Comparison of ENCODE assay signal across 10 mouse cellular contexts in genomic region chr4:135727817-135728216, GRCm38 (mm10). TPM values are rescaled to one million over a fixed set of nuclear protein-coding genes. Genes with fewer than 3 reads are reported as not detected.
DNase-seq lines count a peak whose midpoint lies in the region; ATAC-seq and TF ChIP-seq lines count a peak whose summit lies in the region.
"Had no signal": no experiment of that assay in that cellular context is flagged by ENCODE, and none has a peak within 500 bp of the region (broad histone marks: within the 10 kb centered on the region; RNA-seq: fewer than 3 reads in every experiment).

Il22ra1 (plus strand) TSS chr4:135728172.

- 41% methylated on average over 14 of the region's 14 CpGs for WGBS in embryonic facial prominence, embryonic 14.5 days
- 57% methylated on average over 14 of the region's 14 CpGs for WGBS in embryonic facial prominence, embryonic 10.5 days
- 9% methylated on average over 14 of the region's 14 CpGs for WGBS in lung, embryonic 14.5 days

- H3K79me2 ChIP-seq in MEL (ENCODE audit: control insufficient read depth, insufficient read depth, low read length, poor library complexity), result no peaks in the 10 kb centered on the region

- no peak for TF ChIP-seq POLR2A in MEL (IDR thresholded peaks at IDR 0.05; ENCODE audit: control insufficient read depth in 1 of 2, insufficient read depth in 1 of 2, low read depth in 1 of 2, low read length in 2 of 2, poor library complexity in 1 of 2)

- no peaks in the 10 kb centered on the region for H3K36me3 ChIP-seq in embryonic facial prominence, embryonic 14.5 days (ENCODE audit: control insufficient read depth, insufficient read depth, low read length)
- no peaks in the 10 kb centered on the region for H3K36me3 ChIP-seq in embryonic facial prominence, embryonic 10.5 days (replicated peaks)
- H3K36me3 ChIP-seq in MEL (ENCODE audit: control insufficient read depth in 1 of 2, insufficient read depth in 2 of 2, low read length in 2 of 2), result no peaks in the 10 kb centered on the region
- H3K36me3 ChIP-seq in lung, embryonic 14.5 days (ENCODE audit: insufficient read depth), result no peaks in the 10 kb centered on the region
- H3K36me3 ChIP-seq: midbrain, embryonic 15.5 days had no signal

- H3K4me1 ChIP-seq in embryonic facial prominence, embryonic 14.5 days (ENCODE audit: control insufficient read depth, insufficient read depth, low read length), result no peaks in the 10 kb centered on the region; the same call in 1 of the 2 replicates
- peaks cover 10% of the 10 kb centered on the region for H3K4me1 ChIP-seq in embryonic facial prominence, embryonic 10.5 days
- H3K4me1 ChIP-seq in MEL (ENCODE audit: control insufficient read depth in 1 of 2, insufficient read depth in 2 of 2, low read length in 2 of 2), result no peaks in the 10 kb centered on the region
- H3K4me1 ChIP-seq in lung, embryonic 14.5 days (ENCODE audit: insufficient read depth), result peaks cover 5% of the 10 kb centered on the region; the same call in 1 of the 2 replicates
- H3K4me1 ChIP-seq: midbrain, embryonic 15.5 days had no signal

- no peak within 1 kb of the TSS for H3K4me3 ChIP-seq in embryonic facial prominence, embryonic 14.5 days (ENCODE audit: low read depth, low read length)
- H3K4me3 ChIP-seq in embryonic facial prominence, embryonic 10.5 days, result no peak within 1 kb of the TSS
- peak within 1 kb of the TSS; percentile 22 to 46; a peak in 3 of 4 replicates for H3K4me3 ChIP-seq in MEL (ENCODE audit: control insufficient read depth in 1 of 2, insufficient read depth in 1 of 2, low read depth in 2 of 2, low read length in 2 of 2)
- peak within 1 kb of the TSS; percentile 10; the same call in 1 of the 2 replicates for H3K4me3 ChIP-seq in lung, embryonic 14.5 days (ENCODE audit: low read depth, low read length)
- H3K4me3 ChIP-seq: midbrain, embryonic 15.5 days had no signal

- DNase-seq in embryonic facial prominence, embryonic 14.5 days (ENCODE audit: low spot score), result peak; percentile 54
- no peak for DNase-seq in embryonic facial prominence, embryonic 10.5 days (ENCODE audit: low spot score)
- DNase-seq in MEL (ENCODE audit: low read depth, low spot score), result peak; percentile 22
- peak; percentile 95 for DNase-seq in kidney, adult 9 months
- DNase-seq in lung, embryonic 14.5 days, result peak; percentile 26
- DNase-seq in cerebellum, postnatal 10 days, result no peak
- DNase-seq in layer of hippocampus, adult 9-11 months, result no peak
- DNase-seq in layer of hippocampus, postnatal 25 days (ENCODE audit: extremely low spot score in 1 of 2, low spot score in 1 of 2), result no peak

- ATAC-seq in embryonic facial prominence, embryonic 14.5 days (ENCODE audit: low read depth), result peak; percentile 41; the same call in 1 of the 2 replicates
- 0 out of 2 replicates have a peak, but pooled peaks have one; percentile 24 for ATAC-seq in lung, embryonic 14.5 days (ENCODE audit: insufficient read depth)
- ATAC-seq: hindbrain, postnatal 0 days; midbrain, embryonic 15.5 days had no signal

- H3K27ac ChIP-seq in embryonic facial prominence, embryonic 14.5 days (replicated peaks; ENCODE audit: low read depth, low read length), result no peak within 1 kb of the TSS
- H3K27ac ChIP-seq in embryonic facial prominence, embryonic 10.5 days (replicated peaks), result no peak within 1 kb of the TSS
- no peak within 1 kb of the TSS for H3K27ac ChIP-seq in MEL (ENCODE audit: control insufficient read depth, low read depth, low read length)
- H3K27ac ChIP-seq in lung, embryonic 14.5 days (ENCODE audit: low read depth), result no peak within 1 kb of the TSS
- H3K27ac ChIP-seq: hindbrain, postnatal 0 days; midbrain, embryonic 15.5 days had no signal

- no peak within 1 kb of the TSS; the same call in 1 of the 2 replicates for H3K9ac ChIP-seq in embryonic facial prominence, embryonic 14.5 days (ENCODE audit: low read depth, low read length)
- peak within 1 kb of the TSS; percentile 42 for H3K9ac ChIP-seq in MEL (ENCODE audit: control insufficient read depth, low read depth, low read length, poor library complexity, severe bottlenecking)
- no peak within 1 kb of the TSS for H3K9ac ChIP-seq in lung, embryonic 14.5 days
- H3K9ac ChIP-seq: midbrain, embryonic 15.5 days had no signal

- H3K9me3 ChIP-seq in embryonic facial prominence, embryonic 14.5 days (ENCODE audit: control insufficient read depth, low read length), result peaks cover 3% of the 10 kb centered on the region; the same call in 1 of the 2 replicates
- H3K9me3 ChIP-seq in embryonic facial prominence, embryonic 10.5 days, result peaks cover 3% of the 10 kb centered on the region
- H3K9me3 ChIP-seq in MEL (replicated peaks; ENCODE audit: insufficient read depth, low read length), result no peaks in the 10 kb centered on the region
- H3K9me3 ChIP-seq in lung, embryonic 14.5 days (ENCODE audit: low read depth, low read length), result peaks cover 1% of the 10 kb centered on the region; the same call in 1 of the 2 replicates
- H3K9me3 ChIP-seq: midbrain, embryonic 15.5 days had no signal

- TF ChIP-seq CTCF in MEL (IDR thresholded peaks at IDR 0.05 in 2 of 3, conservative IDR thresholded peaks at IDR 0.05 in 1 of 3; ENCODE audit: control insufficient read depth in 1 of 3, insufficient read depth in 1 of 3, low read depth in 2 of 3, low read length in 3 of 3, poor library complexity in 1 of 3, severe bottlenecking in 1 of 3), result no peak
- peak; percentile 13 for TF ChIP-seq CTCF in lung, embryonic 14.5 days (IDR thresholded peaks at IDR 0.05; ENCODE audit: low read depth)

- no peak for TF ChIP-seq EP300 in MEL (IDR thresholded peaks at IDR 0.05; ENCODE audit: low read depth in 1 of 2, low read length in 2 of 2)

- no peaks in the 10 kb centered on the region for H3K27me3 ChIP-seq in embryonic facial prominence, embryonic 14.5 days (replicated peaks; ENCODE audit: control insufficient read depth, insufficient read depth, low read length)
- H3K27me3 ChIP-seq in embryonic facial prominence, embryonic 10.5 days (replicated peaks; ENCODE audit: low read depth, poor library complexity, severe bottlenecking), result peaks cover 10% of the 10 kb centered on the region; the same call in 1 of the 2 replicates
- H3K27me3 ChIP-seq in MEL (ENCODE audit: control insufficient read depth in 1 of 2, insufficient read depth in 2 of 2, low read length in 2 of 2), result peaks cover 0 to 4% of the 10 kb centered on the region in 2 experiments; a peak in 3 of 4 replicates
- H3K27me3 ChIP-seq in lung, embryonic 14.5 days (ENCODE audit: insufficient read depth, low read length), result no peaks in the 10 kb centered on the region
- H3K27me3 ChIP-seq: midbrain, embryonic 15.5 days had no signal

- no peak within 1 kb of the TSS for H3K4me2 ChIP-seq in embryonic facial prominence, embryonic 14.5 days (ENCODE audit: low read depth, low read length)
- H3K4me2 ChIP-seq in lung, embryonic 14.5 days, result peak within 1 kb of the TSS; percentile 50
- H3K4me2 ChIP-seq: midbrain, embryonic 15.5 days had no signal

- no peak for TF ChIP-seq RAD21 in MEL (IDR thresholded peaks at IDR 0.05; ENCODE audit: low read depth, low read length)

TF ChIP-seq in MEL, 35 proteins besides CTCF, POLR2A, EP300 and RAD21:
- no peak for TF ChIP-seq TAL1 (IDR thresholded peaks at IDR 0.05; ENCODE audit: low read length)
- TF ChIP-seq RCOR1 (IDR thresholded peaks at IDR 0.05; ENCODE audit: low read depth, low read length), result no peak
- no peak for TF ChIP-seq KAT2A (conservative IDR thresholded peaks at IDR 0.05; ENCODE audit: low read depth, low read length)
- no peak for TF ChIP-seq MEF2A (IDR thresholded peaks at IDR 0.05; ENCODE audit: extremely low read depth, insufficient replicate concordance, low read depth, low read length, poor library complexity, severe bottlenecking)
- no peak for TF ChIP-seq USF2 (IDR thresholded peaks at IDR 0.05; ENCODE audit: borderline replicate concordance in 1 of 2, insufficient read depth in 1 of 2, low read depth in 1 of 2, low read length in 2 of 2)
TF ChIP-seq in MEL: peak in this region for 0.

RNA-seq across cellular contexts. Expression of gene Il22ra1, which starts in this region (rescaled TPM):
- polyA plus RNA-seq in embryonic facial prominence, embryonic 14.5 days (2014; fragmentation: Nextera tagmentation; extraction: Ambion mirVana), result 0.33 and 0.35 TPM in 2 replicates
- polyA plus RNA-seq in embryonic facial prominence, embryonic 10.5 days (2016; fragmentation: Nextera tagmentation; extraction: Ambion mirVana), result 0.07 TPM in 1 of 2 replicates, not detected in the other
- total RNA-seq in MEL (2012; rRNA removed), result not detected in 2 replicates
- polyA plus RNA-seq in MEL (2012; ENCODE audit: insufficient read depth in 1 of 2, insufficient read length in 2 of 2, low read depth in 1 of 2, low replicate concordance in 2 of 2, missing spikeins in 1 of 2), result under 1 TPM in 1 of 2 experiments, not detected in 1; 0.03 TPM
- 0.12 TPM in 1 of 2 replicates, not detected in the other for polyA plus RNA-seq in lung, embryonic 14.5 days (2014; fragmentation: Nextera tagmentation; extraction: Ambion mirVana)
- under 1 TPM in 1 of 2 experiments, not detected in 1; 0.14 TPM for total RNA-seq in layer of hippocampus, postnatal 25 days (2021)
- polyA plus RNA-seq: hindbrain, postnatal 0 days; midbrain, embryonic 15.5 days had no signal

Comparison
In these comparisons a context has a peak if more than half of its experiments do, and no peak if none do; other contexts are left out.
1. Peak in DNase-seq and ATAC-seq in embryonic facial prominence, embryonic 14.5 days; RNA of the gene not detected or under 1 TPM.
2. Peak in DNase-seq, H3K4me3 ChIP-seq and H3K9ac ChIP-seq in MEL; RNA of the gene not detected or under 1 TPM.
3. Peak in DNase-seq, ATAC-seq, H3K4me3 ChIP-seq and H3K4me2 ChIP-seq in lung, embryonic 14.5 days; RNA of the gene not detected or under 1 TPM.